Mouse (Mus musculus) left cerebral cortex, postnatal 14 days (tissue): ENCODE measurements at regions not wholly inside any gene's neighbourhood (a gene's known extent, or its start where the extent isn't known, plus 50 kb on each side); places are given as distances from the start of the nearest gene placed in this dataset.

ENCODE experiments used
- DNase-seq, 2 experiments: peaks; one replicate each; pipeline ENCODE4 v3.0.0; 2021 to 2022; ENCODE audit warnings: low spot score in 2 of 2, mixed read lengths in 1 of 2
- intact Hi-C: fragments of 180-260 bp; cut with DNase I; formaldehyde crosslinking; loops from one replicate; pipeline ENCODE4 v1.15.1; 2025

DNA sequence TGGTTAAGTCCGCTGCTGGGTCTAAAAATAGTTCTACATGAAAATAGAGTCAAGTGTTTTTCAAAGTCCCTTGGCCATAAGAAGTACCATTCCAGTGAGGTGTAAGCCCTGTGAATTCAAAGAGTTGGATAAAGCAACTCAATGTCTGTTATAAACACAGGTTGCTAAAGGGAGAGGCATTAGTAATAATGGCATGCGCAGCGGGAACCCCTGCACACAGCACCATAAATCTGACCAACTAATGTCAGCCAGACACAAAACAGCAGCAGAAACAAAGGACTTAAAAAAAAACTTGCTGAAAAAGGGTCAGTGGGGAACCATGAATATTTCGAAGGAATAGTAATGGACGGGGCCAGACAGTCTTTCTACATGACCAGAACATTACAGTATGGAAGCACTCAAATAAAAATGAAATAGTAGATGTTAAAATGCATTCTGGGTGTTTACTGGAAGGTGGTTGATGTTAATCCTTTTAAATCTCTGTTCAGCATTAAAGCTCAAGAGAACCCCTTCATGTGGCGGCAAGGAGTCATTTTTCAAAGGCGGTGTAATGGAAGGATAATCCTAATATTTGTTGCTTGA lies 52.7 kb upstream of the Csl start:
- intact Hi-C loops: no loop called here
- no peak for DNase-seq

DNA sequence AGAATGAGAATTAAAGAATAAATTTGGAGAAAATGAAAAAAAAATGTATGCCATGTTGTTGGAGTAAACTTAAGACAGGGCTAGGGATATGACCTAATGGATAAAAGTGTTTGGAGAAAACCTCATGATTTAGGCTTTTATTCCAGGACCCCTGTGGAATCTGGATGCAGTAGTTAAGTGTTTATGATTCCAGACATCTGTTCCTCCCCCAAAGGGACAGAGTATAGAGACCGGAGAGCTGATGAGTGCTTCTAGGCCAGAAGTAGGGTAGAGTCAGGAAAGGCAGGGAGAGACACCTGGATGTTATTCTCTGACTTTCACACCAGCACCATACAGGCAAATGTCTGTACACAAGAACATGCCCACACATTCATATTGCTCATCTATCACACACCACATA lies 52.0 kb upstream of the Csl start:
- no peak for DNase-seq
- intact Hi-C loops: no loop called here
